Mouse (Mus musculus): ENCODE measurements around the gene Hnrnpr. TPM values are rescaled to one million over a fixed set of nuclear protein-coding genes. Genes with fewer than 3 reads are reported as not detected.

The Hnrnpr gene
- polyA plus RNA-seq, 1 experiment from 2014 or later: 84.7 TPM

DNA sequence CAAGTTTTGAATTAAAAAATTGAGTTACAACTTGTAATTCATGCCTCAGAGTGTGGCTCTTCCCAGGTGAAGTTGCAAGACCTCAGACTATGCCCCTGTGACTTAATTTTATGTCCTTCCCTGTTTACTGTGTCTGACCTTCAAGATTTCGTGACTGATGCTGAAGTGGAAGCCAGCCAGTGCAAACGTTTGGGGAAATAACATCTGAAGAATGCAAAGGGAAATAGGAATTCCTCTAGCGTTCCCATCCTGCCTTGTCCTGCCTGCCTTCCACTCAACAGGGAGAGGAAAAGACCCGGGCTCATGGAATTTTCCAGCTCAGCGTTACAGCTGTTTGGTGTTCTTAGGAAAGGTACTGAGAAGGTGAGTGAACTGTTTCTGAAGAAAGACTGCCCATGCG lies 46.3 kb downstream of the Hnrnpr start:
- no peak overlapping the region for H3K9ac ChIP-seq
- no peak overlapping the region for H3K4me3 ChIP-seq
- ATAC-seq: no peak
- H3K27me3 ChIP-seq (replicated peaks): no peaks in the 10 kb centered on the region
- no peak overlapping the region for H3K27ac ChIP-seq
- no peaks in the 10 kb centered on the region for H3K9me3 ChIP-seq (replicated peaks)
- no peak overlapping the region for H3K4me2 ChIP-seq
- H3K36me3 ChIP-seq: peaks cover 80% of the 10 kb centered on the region
- no peaks in the 10 kb centered on the region for H3K4me1 ChIP-seq
- WGBS (ENCODE audit: insufficient replicate concordance): 77% methylated on average over 6 of the region's 6 CpGs

DNA sequence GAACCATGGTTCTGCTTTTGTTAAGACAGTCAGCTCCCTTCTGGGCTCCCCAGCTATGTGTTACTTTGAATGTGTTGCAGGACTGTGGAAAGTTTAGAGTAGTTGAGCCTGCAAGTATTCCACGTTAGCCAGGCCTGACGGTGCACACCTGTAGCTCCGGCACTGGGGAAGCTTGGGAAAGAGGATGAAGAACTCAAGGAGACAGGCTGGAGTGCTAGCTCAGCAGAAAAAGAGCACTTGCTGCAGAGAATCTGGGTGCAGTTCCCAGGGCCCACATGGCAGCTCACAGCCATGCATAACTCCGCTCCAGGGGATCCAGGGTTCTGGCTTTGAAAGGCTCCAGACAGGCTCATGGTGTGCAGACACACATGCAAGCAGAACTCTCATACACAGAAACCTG lies 46.7 kb downstream of the Hnrnpr start:
- no peak overlapping the region for H3K4me2 ChIP-seq
- WGBS (ENCODE audit: insufficient replicate concordance): 92% methylated on average over 4 of the region's 4 CpGs
- H3K9ac ChIP-seq: no peak overlapping the region
- ATAC-seq: no peak
- no peak overlapping the region for H3K27ac ChIP-seq
- peaks cover 79% of the 10 kb centered on the region for H3K36me3 ChIP-seq
- H3K4me3 ChIP-seq: no peak overlapping the region
- H3K9me3 ChIP-seq (replicated peaks): no peaks in the 10 kb centered on the region
- H3K4me1 ChIP-seq: no peaks in the 10 kb centered on the region
- no peaks in the 10 kb centered on the region for H3K27me3 ChIP-seq (replicated peaks)

DNA sequence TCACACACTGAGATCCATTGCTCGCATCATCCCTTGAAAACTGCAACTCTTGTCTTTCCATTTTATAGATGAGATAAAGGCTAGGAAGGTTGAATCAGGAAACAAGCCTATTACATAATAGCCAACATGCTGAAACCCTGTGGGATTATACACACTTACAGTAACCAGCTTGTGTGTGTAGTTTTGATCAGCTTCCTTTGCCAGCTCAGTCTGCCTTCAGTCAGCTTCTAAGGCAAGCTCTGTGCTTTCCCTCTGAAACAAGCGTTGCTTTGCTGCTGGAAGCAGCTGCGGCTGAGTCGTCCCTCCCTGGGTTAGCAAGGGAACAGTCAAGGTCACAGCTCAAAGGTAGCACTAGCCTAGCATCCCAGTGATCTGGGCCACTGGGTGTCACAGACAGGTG lies 57.1 kb downstream of the Hnrnpr start:
- 0 out of 2 replicates have a peak, but pooled peaks cover 3% of the 10 kb centered on the region for H3K27me3 ChIP-seq (replicated peaks)
- H3K4me1 ChIP-seq: no peaks in the 10 kb centered on the region
- ATAC-seq: no peak
- H3K36me3 ChIP-seq: no peaks in the 10 kb centered on the region
- no peak overlapping the region for H3K4me3 ChIP-seq
- no peak overlapping the region for H3K4me2 ChIP-seq
- no peaks in the 10 kb centered on the region for H3K9me3 ChIP-seq (replicated peaks)
- H3K27ac ChIP-seq: no peak overlapping the region
- WGBS (ENCODE audit: insufficient replicate concordance): 52% methylated on average over 4 of the region's 4 CpGs
- no peak overlapping the region for H3K9ac ChIP-seq

DNA sequence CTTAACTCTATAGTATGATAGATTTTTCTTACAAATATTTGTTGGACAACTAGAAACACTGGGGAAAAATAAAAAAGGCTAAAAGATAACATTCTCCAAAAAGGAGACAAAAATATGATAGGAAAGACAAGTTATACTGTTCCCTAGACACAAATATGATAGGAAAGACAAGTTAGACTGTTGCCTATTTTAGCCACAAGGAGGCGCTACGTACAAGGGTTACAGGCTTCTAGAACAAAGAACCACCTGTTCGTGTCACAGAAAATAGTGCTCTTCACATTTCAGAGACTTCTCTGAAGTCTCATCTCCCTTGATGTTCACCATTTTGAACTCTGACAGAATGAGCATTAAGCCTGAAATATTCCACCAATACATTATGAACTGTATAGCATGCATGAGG lies 59.0 kb downstream of the Hnrnpr start:
- no peak overlapping the region for H3K27ac ChIP-seq
- H3K4me3 ChIP-seq: no peak overlapping the region
- no peak overlapping the region for H3K4me2 ChIP-seq
- no peak overlapping the region for H3K9ac ChIP-seq
- H3K9me3 ChIP-seq (replicated peaks): no peaks in the 10 kb centered on the region
- no peak for ATAC-seq
- H3K4me1 ChIP-seq: no peaks in the 10 kb centered on the region
- H3K36me3 ChIP-seq: no peaks in the 10 kb centered on the region
- peaks cover 8% of the 10 kb centered on the region for H3K27me3 ChIP-seq (replicated peaks)
- WGBS (ENCODE audit: insufficient replicate concordance): 3% methylated on average over 3 of the region's 3 CpGs

DNA sequence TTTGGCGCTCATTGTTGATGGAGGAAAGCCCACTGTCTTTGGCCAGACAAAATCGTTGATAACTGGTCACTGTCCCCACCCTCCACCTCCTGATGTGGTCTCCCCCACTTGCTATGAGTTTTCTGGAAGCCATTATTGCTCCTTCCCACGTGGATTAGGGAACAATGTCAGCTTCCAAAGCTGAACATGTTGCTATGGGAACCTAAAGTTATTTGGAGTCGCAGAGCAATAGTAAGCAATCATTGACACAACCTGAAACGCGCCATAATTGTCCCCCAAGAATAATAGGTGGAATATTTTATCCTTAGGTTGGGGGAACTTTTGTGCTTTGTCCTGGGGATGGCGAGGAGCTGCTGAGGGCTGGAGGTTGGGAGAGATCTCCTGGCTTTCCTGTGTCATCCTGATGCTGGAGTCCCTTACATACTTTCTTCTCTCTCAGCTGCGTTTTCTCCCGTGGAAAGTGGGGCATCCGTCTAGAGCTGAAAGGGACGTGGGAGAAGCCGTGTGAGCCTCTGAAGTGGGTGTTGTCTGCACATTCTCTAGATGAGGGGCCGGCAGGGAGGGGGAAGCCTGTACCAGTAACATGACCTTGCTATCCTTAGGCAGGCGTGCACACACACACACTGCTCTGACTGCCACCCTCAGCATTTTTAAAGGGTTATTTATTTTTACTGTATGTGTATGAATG lies 62.9 kb downstream of the Hnrnpr start:
- Histone ChIP-seq H3K9me3 (replicated peaks) (no peaks in the 10 kb centered on the region), H3K4me1 (no peaks in the 10 kb centered on the region), H3K27ac (no peak overlapping the region), H3K4me2 (no peak overlapping the region), H3K36me3 (no peaks in the 10 kb centered on the region), H3K4me3 (no peak overlapping the region), H3K27me3 (replicated peaks) (peaks cover 4% of the 10 kb centered on the region), H3K9ac (no peak overlapping the region)
- no peak for ATAC-seq
- WGBS (ENCODE audit: insufficient replicate concordance): 53% methylated on average over 14 of the region's 14 CpGs

DNA sequence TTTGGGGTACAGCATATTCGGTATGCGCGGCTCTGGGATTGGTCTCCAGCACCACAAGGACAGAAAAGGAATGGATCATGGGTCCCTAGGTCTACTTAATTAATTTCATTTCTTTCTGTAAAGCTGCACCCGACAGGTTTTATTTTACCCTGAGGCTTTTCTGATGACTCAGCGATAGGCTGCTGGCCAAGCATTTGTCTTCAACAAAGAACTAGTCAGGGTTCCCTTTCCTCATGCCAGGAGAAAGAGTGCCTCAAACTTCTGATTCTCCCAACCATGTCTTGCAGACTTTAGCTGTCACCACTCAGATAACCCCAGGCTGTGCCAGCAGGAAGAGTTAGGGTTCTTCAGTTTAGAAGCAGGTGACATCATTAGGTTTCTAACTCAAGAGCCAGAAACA lies 66.3 kb downstream of the Hnrnpr start:
- Histone ChIP-seq H3K9me3 (replicated peaks) (no peaks in the 10 kb centered on the region), H3K4me3 (no peak overlapping the region), H3K27ac (no peak overlapping the region), H3K4me2 (no peak overlapping the region), H3K36me3 (no peaks in the 10 kb centered on the region), H3K9ac (no peak overlapping the region), H3K4me1 (no peaks in the 10 kb centered on the region), H3K27me3 (replicated peaks) (peaks cover 4% of the 10 kb centered on the region)
- no peak for ATAC-seq
- 83% methylated on average over 5 of the region's 5 CpGs for WGBS (ENCODE audit: insufficient replicate concordance)

DNA sequence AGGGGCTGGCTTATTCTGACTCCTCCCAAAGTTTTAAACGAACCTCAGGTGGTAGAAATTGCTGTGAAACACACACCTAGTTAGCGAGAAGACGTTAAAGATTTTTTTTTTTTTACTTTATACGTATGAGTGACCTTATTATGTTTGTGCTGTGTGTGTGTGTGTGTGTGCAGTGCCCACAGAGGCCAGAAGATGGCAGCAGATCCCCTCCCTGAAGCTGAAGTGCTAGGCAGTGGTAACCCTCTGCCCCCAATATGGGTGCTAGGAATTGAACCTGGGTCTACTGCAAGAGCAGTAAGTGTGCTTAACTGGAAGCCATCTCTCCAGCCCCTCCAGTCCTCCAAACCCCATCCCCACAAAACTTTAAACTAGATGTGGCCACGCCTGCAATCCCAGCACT lies 72.3 kb downstream of the Hnrnpr start:
- no peak for ATAC-seq
- peaks cover 10% of the 10 kb centered on the region; the same call in 1 of the 2 replicates for H3K27me3 ChIP-seq (replicated peaks)
- no peaks in the 10 kb centered on the region for H3K36me3 ChIP-seq
- H3K9ac ChIP-seq: no peak overlapping the region
- 62% methylated on average over 5 of the region's 5 CpGs for WGBS (ENCODE audit: insufficient replicate concordance)
- no peak overlapping the region for H3K4me2 ChIP-seq
- H3K4me3 ChIP-seq: no peak overlapping the region
- H3K9me3 ChIP-seq (replicated peaks): no peaks in the 10 kb centered on the region
- H3K4me1 ChIP-seq: no peaks in the 10 kb centered on the region
- H3K27ac ChIP-seq: no peak overlapping the region

DNA sequence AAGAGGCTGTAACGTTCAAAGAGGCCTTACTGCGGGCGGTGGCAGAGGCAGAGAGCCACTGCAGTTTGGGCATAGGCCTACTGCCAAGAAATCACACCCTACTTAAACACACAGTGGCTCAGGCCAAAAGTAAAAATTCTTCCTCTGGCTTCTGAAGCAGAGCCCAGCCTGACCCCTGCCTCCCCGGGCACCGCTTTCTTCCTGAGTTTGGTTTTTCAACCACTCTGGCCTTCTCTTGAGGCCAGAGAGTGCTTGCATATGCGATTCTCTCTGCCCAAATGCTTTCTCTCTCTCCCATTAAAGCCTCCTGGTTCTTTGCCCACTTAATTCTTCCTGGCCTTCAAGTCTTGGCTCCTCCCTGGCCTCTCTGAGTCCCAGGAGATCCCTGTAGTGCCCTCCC lies 73.1 kb downstream of the Hnrnpr start:
- ATAC-seq: no peak
- H3K27ac ChIP-seq: no peak overlapping the region
- no peak overlapping the region for H3K4me2 ChIP-seq
- no peaks in the 10 kb centered on the region for H3K4me1 ChIP-seq
- WGBS (ENCODE audit: insufficient replicate concordance): 75% methylated on average over 6 of the region's 6 CpGs
- H3K9ac ChIP-seq: no peak overlapping the region
- no peak overlapping the region for H3K4me3 ChIP-seq
- H3K27me3 ChIP-seq (replicated peaks): peaks cover 17% of the 10 kb centered on the region; the same call in 1 of the 2 replicates
- H3K36me3 ChIP-seq: no peaks in the 10 kb centered on the region
- H3K9me3 ChIP-seq (replicated peaks): no peaks in the 10 kb centered on the region

DNA sequence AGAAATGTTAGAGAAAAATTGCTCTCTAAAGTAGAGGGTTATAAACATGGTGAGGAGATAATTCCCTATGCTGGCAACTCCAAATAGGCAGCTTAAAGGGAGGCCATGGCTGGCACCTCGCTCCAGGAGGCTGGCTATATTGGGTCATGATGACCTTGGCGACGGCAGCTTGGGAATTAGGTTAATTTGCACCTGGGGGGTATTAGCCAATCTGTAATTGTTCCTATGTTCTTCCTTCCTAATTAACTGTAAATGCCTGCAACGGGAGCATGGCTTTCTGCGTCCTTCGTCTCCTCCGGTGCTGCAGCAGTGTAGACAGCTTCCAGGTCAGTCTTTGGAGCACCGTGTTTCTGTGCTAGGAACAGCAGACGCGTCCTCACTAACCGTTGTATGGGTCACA lies 76.5 kb downstream of the Hnrnpr start:
- Histone ChIP-seq H3K27ac (no peak overlapping the region), H3K36me3 (no peaks in the 10 kb centered on the region), H3K4me1 (no peaks in the 10 kb centered on the region), H3K27me3 (replicated peaks) (peaks cover 17% of the 10 kb centered on the region; the same call in 1 of the 2 replicates), H3K4me3 (no peak overlapping the region), H3K9me3 (replicated peaks) (no peaks in the 10 kb centered on the region), H3K4me2 (no peak overlapping the region), H3K9ac (no peak overlapping the region)
- ATAC-seq: no peak
- 40% methylated on average over 11 of the region's 11 CpGs for WGBS (ENCODE audit: insufficient replicate concordance)

DNA sequence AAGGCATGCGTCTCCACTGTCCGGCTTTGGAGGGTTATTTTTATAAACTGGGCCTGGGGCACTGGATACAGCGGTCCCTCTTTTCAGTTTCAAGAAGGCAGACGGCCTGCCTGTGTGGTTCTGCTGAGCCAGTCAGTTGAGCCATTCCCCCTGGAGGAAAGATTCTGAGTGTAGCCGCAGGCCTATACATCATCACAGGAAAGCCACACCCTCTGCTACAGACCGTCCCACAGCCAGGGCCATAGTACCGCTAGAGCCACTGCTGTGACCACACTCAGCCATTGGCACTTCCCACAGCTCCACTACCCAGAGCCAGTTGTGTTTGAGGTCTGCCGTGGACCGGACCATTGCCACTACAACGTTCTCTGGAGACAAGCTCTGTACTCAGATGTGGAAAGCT lies 91.1 kb downstream of the Hnrnpr start:
- Histone ChIP-seq H3K9me3 (replicated peaks) (no peaks in the 10 kb centered on the region), H3K4me2 (no peak overlapping the region), H3K36me3 (no peaks in the 10 kb centered on the region), H3K9ac (no peak overlapping the region), H3K4me3 (no peak overlapping the region), H3K27ac (no peak overlapping the region), H3K27me3 (replicated peaks) (no peaks in the 10 kb centered on the region; the same call in 1 of the 2 replicates), H3K4me1 (no peaks in the 10 kb centered on the region)
- WGBS (ENCODE audit: insufficient replicate concordance): 66% methylated on average over 10 of the region's 10 CpGs
- ATAC-seq: no peak

DNA sequence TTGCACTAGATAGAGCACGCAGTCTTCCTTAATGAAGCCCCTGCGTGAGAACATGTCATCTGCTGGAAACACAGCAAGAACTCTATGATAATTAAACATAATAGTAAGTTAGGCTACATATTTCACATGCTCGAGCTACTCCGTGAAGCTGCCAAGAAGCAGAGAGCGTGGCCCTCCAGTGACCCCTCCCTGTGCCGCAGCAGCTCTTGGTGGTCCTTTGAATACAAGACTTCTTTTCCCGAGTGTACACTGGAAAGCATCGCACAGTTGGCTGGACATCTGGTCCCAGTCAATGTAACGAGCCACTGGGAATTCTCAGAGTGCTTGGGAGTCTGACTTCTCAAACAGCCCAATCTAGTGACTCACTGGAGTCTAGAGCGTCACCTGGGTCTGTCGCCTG lies 97.1 kb downstream of the Hnrnpr start:
- H3K27ac ChIP-seq: no peak overlapping the region
- H3K9me3 ChIP-seq (replicated peaks): no peaks in the 10 kb centered on the region
- H3K4me3 ChIP-seq: no peak overlapping the region
- H3K4me1 ChIP-seq: no peaks in the 10 kb centered on the region
- no peaks in the 10 kb centered on the region for H3K36me3 ChIP-seq
- no peak overlapping the region for H3K4me2 ChIP-seq
- no peaks in the 10 kb centered on the region; the same call in 1 of the 2 replicates for H3K27me3 ChIP-seq (replicated peaks)
- no peak overlapping the region for H3K9ac ChIP-seq
- WGBS (ENCODE audit: insufficient replicate concordance): 66% methylated on average over 11 of the region's 11 CpGs
- no peak for ATAC-seq
